Mouse (Mus musculus) heart, adult 8-10 months (tissue): ENCODE measurements around the gene Tax1bp3. TPM values are rescaled to one million over a fixed set of nuclear protein-coding genes. Genes with fewer than 3 reads are reported as not detected.

ENCODE experiments used
- DNase-seq: peaks from one replicate; pipeline ENCODE4 v3.0.0; 2022; ENCODE audit warnings: low spot score
- total RNA-seq, 4 experiments: library from RNA; stranded (reverse); gene quantifications; 2 replicates each; pipeline ENCODE4 v1.2.4; 2022

Gene Tax1bp3
- total RNA-seq, 4 experiments from 2014 or later: 36.7 to 52.6 (median 46.8) TPM

DNA sequence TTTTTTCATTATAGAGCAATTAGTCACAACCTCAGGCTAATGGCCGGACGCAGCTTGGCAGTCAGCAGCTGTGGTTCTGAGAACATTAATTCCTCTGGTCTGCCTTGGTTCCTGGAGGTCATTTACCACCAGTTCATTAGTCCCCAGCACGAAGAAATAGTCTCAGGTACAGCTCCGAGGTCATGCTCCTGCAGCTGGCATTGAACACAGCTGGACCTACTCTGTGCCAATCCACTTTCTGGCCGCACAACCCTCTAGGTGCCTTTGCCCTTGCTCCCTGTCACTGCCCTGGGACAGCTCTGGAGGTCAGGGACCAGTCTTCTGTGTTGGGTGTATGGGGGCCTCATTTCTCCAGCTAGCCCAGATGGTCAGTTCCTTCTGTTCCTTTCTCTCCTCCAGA, 52.0 kb downstream of the Tax1bp3 start:
- no peak for DNase-seq

- DNase-seq: no peak
These were observed 53.2 kb downstream of the Tax1bp3 start for GRCm38 (mm10) chr11:73230081-73230480.

GRCm38 (mm10) chr11:73232513-73232912, 55.6 kb downstream of the Tax1bp3 start:
- no peak for DNase-seq

Other genes starting within 250 kb of the Tax1bp3 start
- gene Atp2a3, start 215.9 kb upstream of the Tax1bp3 start, total RNA-seq: 10 to 100 TPM in 3 of 4 experiments, 1 to 10 TPM in 1; 9.5 to 12.4 (median 11.2) TPM
- gene P2rx1, start 178.0 kb upstream of the Tax1bp3 start, total RNA-seq: under 1 TPM; 0.35 to 0.49 (median 0.43) TPM
- under 1 TPM; 0.53 to 0.84 (median 0.74) TPM for gene Camkk1, start 158.1 kb upstream of the Tax1bp3 start, total RNA-seq
- gene Ncbp3, start 129.3 kb upstream of the Tax1bp3 start, total RNA-seq: 1 to 10 TPM; 5.4 to 6.6 (median 5.6) TPM
- under 1 TPM in 2 of 4 experiments, not detected in 2; 0.22 to 0.38 TPM for gene Itgae, start 86.5 kb upstream of the Tax1bp3 start, total RNA-seq
- gene Haspin, start 38.8 kb upstream of the Tax1bp3 start, total RNA-seq: under 1 TPM; 0.08 to 0.37 (median 0.14) TPM
- 10 to 100 TPM; 14.2 to 19.7 (median 16.6) TPM for gene P2rx5, start 16.7 kb upstream of the Tax1bp3 start, total RNA-seq
- gene Emc6, start within 50 bp of the Tax1bp3 start, total RNA-seq: 10 to 100 TPM; 80.9 to 93.8 (median 89.9) TPM
- 1 to 10 TPM; 7.5 to 10.0 (median 9.6) TPM for gene Ctns, start 22.0 kb downstream of the Tax1bp3 start, total RNA-seq
- 1 to 10 TPM in 3 of 4 experiments, under 1 TPM in 1; 0.68 to 1.7 (median 1.4) TPM for gene Shpk, start 22.4 kb downstream of the Tax1bp3 start, total RNA-seq
- gene Trpv1, start 57.2 kb downstream of the Tax1bp3 start, total RNA-seq: under 1 TPM in 1 of 4 experiments, not detected in 3; 0.09 TPM
- gene Trpv3, start 90.3 kb downstream of the Tax1bp3 start, total RNA-seq: under 1 TPM in 2 of 4 experiments, not detected in 2; 0.06 TPM
- 1 to 10 TPM; 2.5 to 3.4 (median 2.8) TPM for gene Aspa, start 152.5 kb downstream of the Tax1bp3 start, total RNA-seq
- gene Gm49340, start 152.7 kb downstream of the Tax1bp3 start, total RNA-seq: not detected
- not detected for gene Spata22, start 152.7 kb downstream of the Tax1bp3 start, total RNA-seq
- not detected for gene Olfr20, start 173.7 kb downstream of the Tax1bp3 start, total RNA-seq
- not detected for gene Olfr376, start 194.2 kb downstream of the Tax1bp3 start, total RNA-seq
- gene Olfr1, start 222.5 kb downstream of the Tax1bp3 start, total RNA-seq: not detected